Mouse (Mus musculus): ENCODE measurements around the gene Zmiz1.

- TF ChIP-seq GATA1 (IDR thresholded peaks at IDR 0.05; ENCODE audit: low read length): no peak
- no peak for TF ChIP-seq TAL1 (IDR thresholded peaks at IDR 0.05; ENCODE audit: low read length)
These were observed 6.4 kb upstream of the Zmiz1 start for GRCm38 (mm10) chr14:25452633-25453025.
